Mouse (Mus musculus): ENCODE results near the gene Hspb3. TPM values are rescaled to one million over a fixed set of nuclear protein-coding genes. Genes with fewer than 3 reads are reported as not detected.

Hspb3 gene
- total and polyA plus RNA-seq, 2 experiments from 2014 or later = 43.7 to 50.5 TPM

- 46% methylated on average over 11 of the region's 11 CpGs for WGBS
- H3K27ac ChIP-seq (ENCODE audit: low read depth) = no peak overlapping the region
- H3K36me3 ChIP-seq (replicated peaks; ENCODE audit: control insufficient read depth, insufficient read depth, low read length) = no peaks in the 10 kb centered on the region
- no peaks in the 10 kb centered on the region; the same call in 1 of the 2 replicates for H3K9me3 ChIP-seq (replicated peaks; ENCODE audit: control insufficient read depth, low read length)
- H3K4me1 ChIP-seq (ENCODE audit: control insufficient read depth, insufficient read depth) = no peaks in the 10 kb centered on the region
- H3K9ac ChIP-seq (replicated peaks; ENCODE audit: low read depth, low read length) = no peak overlapping the region
- H3K4me2 ChIP-seq (ENCODE audit: low read depth, low read length) = no peak overlapping the region
- TF ChIP-seq EP300 (IDR thresholded peaks at IDR 0.05; ENCODE audit: low read depth) (no peak), CTCF (IDR thresholded peaks at IDR 0.05; ENCODE audit: low read depth) (no peak)
- DNase-seq (ENCODE audit: low spot score) (no peak), ATAC-seq (ENCODE audit: insufficient read depth, low read depth) (no peak)
- H3K4me3 ChIP-seq (ENCODE audit: low read depth, low read length) = no peak overlapping the region
- H3K27me3 ChIP-seq (ENCODE audit: control insufficient read depth, insufficient read depth, low read length) = no peaks in the 10 kb centered on the region
Measured at GRCm38 (mm10) chr13:113699415-113699873, 36.0 kb upstream of the Hspb3 start.

GRCm38 (mm10) chr13:113696838-113697321, 33.4 kb upstream of the Hspb3 start:
- Histone ChIP-seq H3K4me3 (ENCODE audit: low read depth, low read length) (no peak overlapping the region), H3K9me3 (replicated peaks; ENCODE audit: control insufficient read depth, low read length) (no peaks in the 10 kb centered on the region; the same call in 1 of the 2 replicates), H3K27me3 (ENCODE audit: control insufficient read depth, insufficient read depth, low read length) (no peaks in the 10 kb centered on the region), H3K27ac (ENCODE audit: low read depth) (no peak overlapping the region), H3K4me1 (ENCODE audit: control insufficient read depth, insufficient read depth) (no peaks in the 10 kb centered on the region), H3K4me2 (ENCODE audit: low read depth, low read length) (no peak overlapping the region), H3K9ac (replicated peaks; ENCODE audit: low read depth, low read length) (no peak overlapping the region), H3K36me3 (replicated peaks; ENCODE audit: control insufficient read depth, insufficient read depth, low read length) (no peaks in the 10 kb centered on the region)
- TF ChIP-seq CTCF (IDR thresholded peaks at IDR 0.05; ENCODE audit: low read depth) (no peak), EP300 (IDR thresholded peaks at IDR 0.05; ENCODE audit: low read depth) (no peak)
- ATAC-seq (ENCODE audit: insufficient read depth, low read depth) = no peak
- WGBS = 44% methylated on average over 4 of the region's 4 CpGs
- no peak for DNase-seq (ENCODE audit: low spot score)

- H3K36me3 ChIP-seq (replicated peaks; ENCODE audit: control insufficient read depth, insufficient read depth, low read length) = no peaks in the 10 kb centered on the region
Measured at GRCm38 (mm10) chr13:113693383-113693782, 29.9 kb upstream of the Hspb3 start.

GRCm38 (mm10) chr13:113691644-113692043, 28.2 kb upstream of the Hspb3 start:
- H3K27ac ChIP-seq (ENCODE audit: low read depth) = no peak overlapping the region
- H3K9me3 ChIP-seq (replicated peaks; ENCODE audit: control insufficient read depth, low read length) = no peaks in the 10 kb centered on the region
- no peak for DNase-seq (ENCODE audit: low spot score)
- TF ChIP-seq CTCF (IDR thresholded peaks at IDR 0.05; ENCODE audit: low read depth) (no peak), EP300 (IDR thresholded peaks at IDR 0.05; ENCODE audit: low read depth) (no peak)
- ATAC-seq (ENCODE audit: insufficient read depth, low read depth) = no peak
- no peak overlapping the region for H3K4me2 ChIP-seq (ENCODE audit: low read depth, low read length)
- no peaks in the 10 kb centered on the region for H3K4me1 ChIP-seq (ENCODE audit: control insufficient read depth, insufficient read depth)
- H3K4me3 ChIP-seq (ENCODE audit: low read depth, low read length) = no peak overlapping the region
- no peaks in the 10 kb centered on the region for H3K27me3 ChIP-seq (ENCODE audit: control insufficient read depth, insufficient read depth, low read length)
- H3K9ac ChIP-seq (replicated peaks; ENCODE audit: low read depth, low read length) = no peak overlapping the region
- no peaks in the 10 kb centered on the region for H3K36me3 ChIP-seq (replicated peaks; ENCODE audit: control insufficient read depth, insufficient read depth, low read length)
- WGBS = 35% methylated on average over 9 of the region's 9 CpGs

More at GRCm38 (mm10) chr13:113693383-113693782, 29.9 kb upstream of the Hspb3 start:
- Histone ChIP-seq H3K9me3 (replicated peaks; ENCODE audit: control insufficient read depth, low read length) (no peaks in the 10 kb centered on the region; the same call in 1 of the 2 replicates), H3K4me1 (ENCODE audit: control insufficient read depth, insufficient read depth) (no peaks in the 10 kb centered on the region), H3K9ac (replicated peaks; ENCODE audit: low read depth, low read length) (no peak overlapping the region), H3K27ac (ENCODE audit: low read depth) (no peak overlapping the region), H3K27me3 (ENCODE audit: control insufficient read depth, insufficient read depth, low read length) (no peaks in the 10 kb centered on the region), H3K4me2 (ENCODE audit: low read depth, low read length) (no peak overlapping the region), H3K4me3 (ENCODE audit: low read depth, low read length) (no peak overlapping the region)
- WGBS = 18% methylated on average over 6 of the region's 6 CpGs
- no peak for TF ChIP-seq EP300 (IDR thresholded peaks at IDR 0.05; ENCODE audit: low read depth)
- TF ChIP-seq CTCF (IDR thresholded peaks at IDR 0.05; ENCODE audit: low read depth) = peak; percentile 80
- ATAC-seq (ENCODE audit: insufficient read depth, low read depth) (no peak), DNase-seq (ENCODE audit: low spot score) (peak; percentile 71)

- Histone ChIP-seq H3K36me3 (replicated peaks; ENCODE audit: control insufficient read depth, insufficient read depth, low read length) (no peaks in the 10 kb centered on the region), H3K4me1 (ENCODE audit: control insufficient read depth, insufficient read depth) (no peaks in the 10 kb centered on the region), H3K9ac (replicated peaks; ENCODE audit: low read depth, low read length) (no peak overlapping the region), H3K27me3 (ENCODE audit: control insufficient read depth, insufficient read depth, low read length) (no peaks in the 10 kb centered on the region), H3K27ac (ENCODE audit: low read depth) (no peak overlapping the region), H3K4me3 (ENCODE audit: low read depth, low read length) (no peak overlapping the region), H3K9me3 (replicated peaks; ENCODE audit: control insufficient read depth, low read length) (no peaks in the 10 kb centered on the region), H3K4me2 (ENCODE audit: low read depth, low read length) (no peak overlapping the region)
- WGBS = 32% methylated on average over 7 of the region's 7 CpGs
- no peak for ATAC-seq (ENCODE audit: insufficient read depth, low read depth)
- DNase-seq (ENCODE audit: low spot score) = no peak
- TF ChIP-seq EP300 (IDR thresholded peaks at IDR 0.05; ENCODE audit: low read depth) = no peak
Measured at GRCm38 (mm10) chr13:113689883-113690282, 26.4 kb upstream of the Hspb3 start.

- WGBS = 62% methylated on average over 8 of the region's 8 CpGs
Measured at GRCm38 (mm10) chr13:113686691-113687121, 23.2 kb upstream of the Hspb3 start.

More at GRCm38 (mm10) chr13:113686691-113687121, 23.2 kb upstream of the Hspb3 start:
- DNase-seq (ENCODE audit: low spot score) (no peak), ATAC-seq (ENCODE audit: insufficient read depth, low read depth) (no peak)
- Histone ChIP-seq H3K27me3 (ENCODE audit: control insufficient read depth, insufficient read depth, low read length) (no peaks in the 10 kb centered on the region), H3K9me3 (replicated peaks; ENCODE audit: control insufficient read depth, low read length) (no peaks in the 10 kb centered on the region), H3K4me1 (ENCODE audit: control insufficient read depth, insufficient read depth) (no peaks in the 10 kb centered on the region), H3K4me3 (ENCODE audit: low read depth, low read length) (no peak overlapping the region), H3K36me3 (replicated peaks; ENCODE audit: control insufficient read depth, insufficient read depth, low read length) (no peaks in the 10 kb centered on the region), H3K27ac (ENCODE audit: low read depth) (no peak overlapping the region), H3K9ac (replicated peaks; ENCODE audit: low read depth, low read length) (no peak overlapping the region), H3K4me2 (ENCODE audit: low read depth, low read length) (no peak overlapping the region)
- no peak for TF ChIP-seq EP300 (IDR thresholded peaks at IDR 0.05; ENCODE audit: low read depth)
- TF ChIP-seq CTCF (IDR thresholded peaks at IDR 0.05; ENCODE audit: low read depth) = no peak
